Mouse (Mus musculus) liver, postnatal 0 days (tissue): ENCODE results near the gene Ythdc1. TPM values are rescaled to one million over a fixed set of nuclear protein-coding genes. Genes with fewer than 3 reads are reported as not detected.
"Not testable (repeated sequence)": the region's sequence is repeated elsewhere in the genome, so short reads cannot be mapped to it uniquely, and the experiment has no call there.

Experiments
- ATAC-seq: fragments of 200-750 bp; cut with Nextera tagmentation; 2 replicates; pipeline ENCODE4 v1.8.0; 2017; ENCODE audit warnings: mild to moderate bottlenecking, moderate library complexity
- DNase-seq: peaks from one replicate; pipeline ENCODE4 v3.0.0-alpha.2; 2016
- H3K27ac ChIP-seq: fragments of 300-500 bp; sonication (generic); 2 replicates; pipeline ENCODE4 v1.5.1; 2014; ENCODE audit warnings: antibody characterized with exemption, moderate library complexity, mild to moderate bottlenecking, low read depth
- H3K27me3 ChIP-seq: fragments of 300-500 bp; sonication (generic); 2 replicates; pipeline ENCODE4 v1.6.1; 2014; ENCODE audit warnings: low read length, control low read depth, mixed read lengths; ENCODE audit not compliant: insufficient read depth
- H3K36me3 ChIP-seq: fragments of 300-500 bp; sonication (generic); replicated peaks from 2 replicates; pipeline ENCODE4 v1.6.1; 2014; ENCODE audit warnings: mild to moderate bottlenecking, control low read depth, low read length, moderate library complexity, mixed read lengths; ENCODE audit not compliant: insufficient read depth
- H3K4me1 ChIP-seq: fragments of 300-500 bp; sonication (generic); 2 replicates; pipeline ENCODE4 v1.6.1; 2014; ENCODE audit warnings: antibody characterized with exemption, mild to moderate bottlenecking, control low read depth; ENCODE audit not compliant: insufficient read depth
- H3K4me2 ChIP-seq: fragments of 300-500 bp; sonication (generic); 2 replicates; pipeline ENCODE4 v1.6.1; 2014; ENCODE audit warnings: low read depth, mild to moderate bottlenecking, low read length, moderate library complexity, mixed read lengths
- H3K4me3 ChIP-seq: fragments of 300-500 bp; sonication (generic); 2 replicates; pipeline ENCODE4 v1.5.1; 2014; ENCODE audit warnings: low read depth, low read length
- H3K9ac ChIP-seq: fragments of 300-500 bp; sonication (generic); replicated peaks from 2 replicates; pipeline ENCODE4 v1.6.1; 2014; ENCODE audit warnings: mild to moderate bottlenecking, moderate library complexity
- H3K9me3 ChIP-seq: fragments of 300-500 bp; sonication (generic); 2 replicates; pipeline ENCODE4 v1.6.1; 2016; ENCODE audit warnings: mild to moderate bottlenecking, control low read depth, low read length, mixed read lengths
- CTCF ChIP-seq: sonication (generic); IDR thresholded peaks from 2 replicates; pipeline ENCODE4 v1.5.1; 2016; ENCODE audit warnings: antibody characterized with exemption, low read depth
- EP300 ChIP-seq: IDR thresholded peaks from 2 replicates; pipeline ENCODE4 v1.6.1; 2016; ENCODE audit warnings: antibody characterized with exemption, low read depth, mild to moderate bottlenecking
- WGBS: fragments of 180-500 bp; shearing (Covaris S2); extraction: QIAGEN DNeasy Blood & Tissue Kit; methylation state at CpG from one replicate; pipeline ENCODE4 v1.1.7; 2014; ENCODE audit not compliant: insufficient replicate concordance; 5-methylcytosine and 5-hydroxymethylcytosine counted together
- polyA plus RNA-seq: library from polyadenylated mRNA; unstranded; fragments of >200 nt; fragmentation: Nextera tagmentation; extraction: Ambion mirVana; gene quantifications from 2 replicates; pipeline ENCODE4 v1.2.1, GENCODE M21; 2015

The Ythdc1 gene
- polyA plus RNA-seq, 1 experiment from 2014 or later, result 13.0 TPM

GRCm38 (mm10) chr5:86838110-86838509 lies 34.1 kb downstream of the Ythdc1 start:
- no peak overlapping the region for H3K4me3 ChIP-seq
- DNase-seq (no peak), ATAC-seq (no peak)
- peaks cover 25% of the 10 kb centered on the region for H3K36me3 ChIP-seq
- 86% methylated on average over 1 of the region's 1 CpGs for WGBS
- no peaks in the 10 kb centered on the region for H3K9me3 ChIP-seq
- H3K4me1 ChIP-seq, result no peaks in the 10 kb centered on the region
- H3K27me3 ChIP-seq, result no peaks in the 10 kb centered on the region
- no peak overlapping the region for H3K9ac ChIP-seq
- no peak overlapping the region for H3K27ac ChIP-seq
- no peak overlapping the region for H3K4me2 ChIP-seq
- no peak for TF ChIP-seq CTCF
- no peak for TF ChIP-seq EP300

- Histone ChIP-seq H3K27ac (no peak overlapping the region), H3K27me3 (no peaks in the 10 kb centered on the region), H3K36me3 (peaks cover 19% of the 10 kb centered on the region), H3K4me1 (no peaks in the 10 kb centered on the region), H3K9ac (no peak overlapping the region), H3K4me3 (no peak overlapping the region), H3K4me2 (no peak overlapping the region), H3K9me3 (no peaks in the 10 kb centered on the region)
- WGBS, result 62% methylated on average over 1 of the region's 1 CpGs
- no peak for DNase-seq
- no peak for ATAC-seq
- TF ChIP-seq EP300 (no peak), CTCF (no peak)
These were observed 35.5 kb downstream of the Ythdc1 start for GRCm38 (mm10) chr5:86839472-86839871.

GRCm38 (mm10) chr5:86840207-86840606 lies 36.2 kb downstream of the Ythdc1 start:
- H3K27ac ChIP-seq, result no peak overlapping the region
- ATAC-seq, result no peak

GRCm38 (mm10) chr5:86841261-86841660 lies 37.2 kb downstream of the Ythdc1 start:
- H3K4me1 ChIP-seq, H3K27me3 ChIP-seq, H3K36me3 ChIP-seq, H3K9ac ChIP-seq, DNase-seq, H3K4me2 ChIP-seq, H3K9me3 ChIP-seq, H3K4me3 ChIP-seq, ATAC-seq, H3K27ac ChIP-seq: not testable (repeated sequence)
- TF ChIP-seq CTCF, result peak; percentile 33

More at GRCm38 (mm10) chr5:86840207-86840606, 36.2 kb downstream of the Ythdc1 start:
- no peak overlapping the region for H3K4me2 ChIP-seq
- DNase-seq, result no peak
- 80% methylated on average over 2 of the region's 2 CpGs for WGBS
- no peak for TF ChIP-seq EP300
- no peak for TF ChIP-seq CTCF
- peaks cover 16% of the 10 kb centered on the region for H3K36me3 ChIP-seq
- no peak overlapping the region for H3K4me3 ChIP-seq
- H3K9ac ChIP-seq, result no peak overlapping the region
- no peaks in the 10 kb centered on the region for H3K9me3 ChIP-seq
- no peaks in the 10 kb centered on the region for H3K27me3 ChIP-seq
- H3K4me1 ChIP-seq, result no peaks in the 10 kb centered on the region

GRCm38 (mm10) chr5:86850104-86850503 lies 46.1 kb downstream of the Ythdc1 start:
- H3K4me1 ChIP-seq, result no peaks in the 10 kb centered on the region
- ATAC-seq (no peak), DNase-seq (no peak)
- TF ChIP-seq CTCF, result peak; percentile 68
- no peak for TF ChIP-seq EP300
- no peaks in the 10 kb centered on the region for H3K9me3 ChIP-seq
- no peak overlapping the region for H3K27ac ChIP-seq
- H3K4me3 ChIP-seq, result no peak overlapping the region
- H3K36me3 ChIP-seq, result no peaks in the 10 kb centered on the region
- H3K27me3 ChIP-seq, result no peaks in the 10 kb centered on the region
- H3K9ac ChIP-seq, result no peak overlapping the region
- no peak overlapping the region for H3K4me2 ChIP-seq

GRCm38 (mm10) chr5:86851658-86852057 lies 47.6 kb downstream of the Ythdc1 start:
- Histone ChIP-seq H3K9me3 (no peaks in the 10 kb centered on the region), H3K27ac (no peak overlapping the region), H3K4me3 (no peak overlapping the region), H3K9ac (no peak overlapping the region), H3K27me3 (no peaks in the 10 kb centered on the region), H3K4me2 (no peak overlapping the region), H3K4me1 (no peaks in the 10 kb centered on the region), H3K36me3 (no peaks in the 10 kb centered on the region)
- TF ChIP-seq EP300, result no peak
- TF ChIP-seq CTCF, result no peak
- 57% methylated on average over 5 of the region's 5 CpGs for WGBS
- ATAC-seq (no peak), DNase-seq (no peak)

GRCm38 (mm10) chr5:86856505-86856904 lies 52.5 kb downstream of the Ythdc1 start:
- 76% methylated on average over 13 of the region's 13 CpGs for WGBS
- DNase-seq, H3K27ac ChIP-seq, H3K4me1 ChIP-seq, H3K4me2 ChIP-seq, H3K4me3 ChIP-seq, ATAC-seq, H3K36me3 ChIP-seq, H3K9me3 ChIP-seq, H3K9ac ChIP-seq, H3K27me3 ChIP-seq: not testable (repeated sequence)
